Mouse (Mus musculus): ENCODE measurements around the gene Myo1c. TPM values are rescaled to one million over a fixed set of nuclear protein-coding genes. Genes with fewer than 3 reads are reported as not detected.

Gene Myo1c
- total RNA-seq, 2 experiments from 2014 or later: 56.3 to 65.1 TPM

GRCm38 (mm10) chr11:75649155-75649561, 1.1 kb upstream of the Myo1c start:
- DNase-seq: no peak

GRCm38 (mm10) chr11:75650958-75651425, 688 bp downstream of the Myo1c start:
- DNase-seq: no peak

DNA sequence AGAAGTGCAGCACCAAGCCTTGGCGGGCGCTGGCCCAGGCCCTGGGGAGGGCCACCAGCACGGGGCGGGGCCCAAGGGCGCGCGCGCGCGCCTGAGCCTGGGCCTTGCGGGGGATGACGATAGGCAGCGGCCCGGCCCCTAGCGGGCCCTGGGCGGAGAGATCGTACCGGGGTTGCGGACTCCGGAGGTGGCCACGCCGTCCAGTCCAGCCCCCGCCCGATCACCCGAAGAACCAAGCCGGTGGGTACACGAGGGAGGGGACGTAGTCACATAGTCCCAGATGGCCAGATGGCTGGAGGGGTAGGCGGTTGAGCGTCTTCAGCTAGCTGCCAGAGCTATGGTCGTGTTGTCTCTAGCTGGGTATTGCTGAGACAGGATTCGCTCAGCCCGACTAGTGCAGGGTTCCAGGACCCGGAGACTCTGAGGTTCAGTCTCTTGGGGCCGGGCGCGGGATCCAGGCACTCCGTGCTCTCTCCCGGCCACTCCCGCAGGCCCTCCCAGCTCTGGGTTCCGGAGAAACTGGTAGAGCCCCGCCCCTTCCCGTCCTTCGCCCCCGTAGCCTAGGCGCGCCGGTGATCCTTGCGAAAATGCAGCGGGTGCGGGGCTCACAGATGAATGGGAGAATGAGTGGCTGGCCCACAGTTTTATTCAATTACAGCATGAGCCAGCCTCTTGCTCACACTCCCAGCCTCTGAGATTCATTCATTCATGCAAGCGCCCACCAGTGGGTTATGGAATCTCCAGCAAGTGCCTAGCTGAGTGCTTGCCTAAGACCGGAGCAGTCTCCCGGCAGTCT, 1.3 kb downstream of the Myo1c start:
- peak; percentile 81 for DNase-seq

- no peak for DNase-seq
Measured at GRCm38 (mm10) chr11:75652222-75652941, 2.1 kb downstream of the Myo1c start.

DNA sequence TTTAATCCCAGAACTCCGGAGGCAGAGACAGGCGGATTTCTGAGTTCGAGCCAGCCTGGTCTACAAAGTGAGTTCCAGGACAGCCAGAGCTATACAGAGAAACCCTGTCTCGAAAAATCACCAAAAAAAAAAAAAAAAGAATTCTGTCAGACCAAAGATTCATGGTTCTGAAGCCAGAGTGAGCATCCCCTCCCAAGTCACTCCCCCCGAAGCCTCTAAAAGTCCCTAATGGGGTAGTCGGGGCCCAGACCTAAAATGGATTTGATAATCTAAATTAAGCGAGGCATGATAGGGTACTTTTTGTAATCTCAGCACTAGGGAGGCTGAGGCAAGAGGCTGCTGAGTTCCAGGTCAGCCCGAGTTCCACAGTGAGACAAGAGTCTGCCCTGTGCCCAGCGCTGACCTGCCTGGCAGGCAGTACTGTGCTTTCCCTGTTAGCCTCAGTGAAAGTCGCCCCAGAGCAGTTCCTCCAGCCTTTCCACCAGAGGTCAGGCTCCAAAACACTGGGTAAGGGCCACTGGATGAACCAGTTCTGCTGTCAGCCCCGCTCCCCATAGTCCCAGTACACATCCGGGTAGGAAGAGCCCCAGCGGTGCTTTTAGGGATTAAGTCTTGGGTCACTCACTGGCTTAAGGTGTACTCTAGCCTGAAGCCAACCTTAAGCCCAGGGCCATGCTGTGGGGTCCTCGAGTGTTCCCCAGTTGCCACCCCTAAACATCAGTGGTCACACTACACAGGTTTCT, 2.8 kb downstream of the Myo1c start:
- no peak for DNase-seq

DNA sequence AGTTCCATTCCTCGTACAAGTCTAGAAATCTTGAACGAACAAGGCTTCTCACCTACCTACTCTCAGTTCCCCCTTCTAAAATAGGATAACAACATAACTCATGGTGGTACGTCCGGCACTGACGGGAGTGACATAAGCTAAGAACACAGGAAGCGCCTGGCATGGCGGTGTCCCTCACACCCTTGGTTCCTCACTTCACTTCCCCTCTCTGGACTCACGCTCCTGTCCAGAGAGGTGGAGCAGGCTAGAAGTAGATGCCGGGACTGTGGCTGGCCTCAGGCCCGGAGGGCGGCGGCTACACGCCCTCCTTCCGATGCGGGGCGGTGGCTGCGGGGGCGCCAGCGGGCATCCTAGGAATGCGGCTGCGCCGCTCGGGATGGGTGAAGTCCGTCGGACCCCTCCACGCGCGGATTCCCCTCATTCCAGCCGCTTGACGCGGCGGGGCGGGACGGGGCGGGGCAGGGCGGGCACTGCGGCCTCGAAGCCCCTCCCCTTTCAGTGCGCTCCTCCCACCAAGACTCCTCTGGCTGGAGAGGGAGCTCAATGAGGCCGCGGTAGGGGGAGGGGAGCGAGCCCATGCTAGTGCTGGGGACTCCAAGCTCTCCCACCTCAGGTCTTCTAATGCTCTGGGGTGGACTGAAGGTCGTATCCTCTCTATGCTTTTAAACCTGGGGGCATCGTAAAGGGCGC, 3.6 kb downstream of the Myo1c start:
- DNase-seq: peak; percentile 77

GRCm38 (mm10) chr11:75654471-75655390, 4.4 kb downstream of the Myo1c start:
- DNase-seq: peak; percentile 41

DNA sequence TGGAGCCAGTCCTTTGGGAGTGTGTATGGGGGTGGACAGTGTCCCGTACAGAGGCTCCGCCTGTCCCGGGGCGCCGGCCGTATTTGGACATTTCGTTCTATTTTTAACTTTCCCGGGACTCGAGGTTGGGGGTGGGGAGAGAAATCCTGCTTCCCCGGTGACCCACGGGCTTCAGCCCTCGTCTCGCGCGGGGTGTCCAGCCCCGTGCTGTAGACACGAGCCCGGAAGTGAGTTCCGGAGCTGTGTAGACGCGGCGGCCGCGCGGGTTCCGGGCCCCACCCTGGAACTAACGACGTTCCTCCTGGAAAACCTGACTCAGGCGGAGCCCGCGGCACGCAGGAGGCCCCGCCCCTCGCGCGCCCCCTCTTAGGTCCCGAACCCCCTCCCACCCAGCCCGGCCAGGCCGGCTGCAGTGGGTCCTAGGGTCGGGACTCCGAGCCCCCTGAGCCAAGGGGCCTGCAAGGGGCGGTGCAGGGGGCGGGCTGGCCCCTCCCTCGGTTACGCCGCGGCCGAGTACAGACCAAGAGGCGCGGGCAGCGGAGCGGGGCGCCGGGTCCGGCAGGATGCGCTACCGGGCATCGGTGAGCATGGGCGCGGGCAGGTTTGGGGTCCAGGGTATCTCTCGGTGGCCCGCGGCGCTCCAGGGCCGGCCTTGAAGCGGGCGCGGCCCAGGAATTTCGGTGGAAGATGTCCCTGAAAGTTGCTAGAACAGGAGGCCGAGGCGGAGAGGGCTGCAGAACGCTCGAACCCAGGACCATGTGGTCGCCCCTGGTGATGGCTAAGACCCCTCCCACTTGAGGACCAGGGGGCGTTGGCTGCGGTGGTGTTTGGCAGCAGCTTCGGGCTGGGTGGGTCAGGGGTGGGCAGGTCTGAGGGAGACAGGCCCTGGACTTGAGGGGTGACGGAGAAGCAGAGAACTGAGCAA, 5.6 kb downstream of the Myo1c start:
- DNase-seq: peak; percentile 78

GRCm38 (mm10) chr11:75656621-75657590, 6.6 kb downstream of the Myo1c start:
- no peak for DNase-seq

GRCm38 (mm10) chr11:75657841-75658240, 7.5 kb downstream of the Myo1c start:
- DNase-seq: no peak

DNA sequence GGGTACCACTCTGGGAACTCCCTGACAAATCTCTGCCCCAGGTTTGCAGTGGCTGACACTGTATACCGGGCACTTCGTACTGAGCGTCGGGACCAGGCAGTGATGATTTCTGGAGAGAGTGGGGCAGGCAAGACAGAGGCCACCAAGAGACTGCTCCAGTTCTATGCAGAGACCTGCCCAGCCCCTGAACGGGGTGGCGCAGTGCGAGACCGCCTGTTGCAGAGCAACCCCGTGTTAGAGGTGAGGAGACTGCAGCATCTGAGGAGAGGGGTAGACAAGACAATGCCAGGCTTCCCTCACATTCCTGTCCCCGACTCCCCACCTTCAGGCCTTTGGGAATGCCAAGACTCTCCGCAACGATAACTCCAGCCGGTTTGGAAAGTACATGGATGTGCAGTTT, 8.0 kb downstream of the Myo1c start:
- no peak for DNase-seq

GRCm38 (mm10) chr11:75658996-75659750, 8.9 kb downstream of the Myo1c start:
- DNase-seq: no peak

GRCm38 (mm10) chr11:75660081-75660590, 9.8 kb downstream of the Myo1c start:
- DNase-seq: no peak

GRCm38 (mm10) chr11:75660941-75661800, 10.9 kb downstream of the Myo1c start:
- no peak for DNase-seq

DNA sequence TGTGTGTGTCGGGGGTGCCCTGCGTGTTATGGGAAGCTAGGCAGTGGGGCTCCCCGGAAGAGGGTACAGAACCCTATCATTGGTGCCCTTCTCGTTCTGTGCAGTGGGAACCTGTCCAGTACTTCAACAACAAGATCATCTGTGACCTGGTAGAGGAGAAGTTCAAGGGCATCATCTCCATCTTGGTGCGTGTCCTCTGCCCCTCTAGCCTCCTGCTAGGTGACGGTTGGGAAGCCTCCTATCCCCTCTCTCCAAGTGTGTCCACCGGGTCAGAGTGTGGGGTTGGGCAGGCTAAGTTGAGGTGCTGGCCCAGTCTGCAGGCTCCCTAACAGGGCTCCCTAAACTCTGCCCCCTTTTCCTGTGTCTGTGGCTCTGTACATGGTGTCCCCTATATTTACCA, 11.8 kb downstream of the Myo1c start:
- DNase-seq: no peak

DNA sequence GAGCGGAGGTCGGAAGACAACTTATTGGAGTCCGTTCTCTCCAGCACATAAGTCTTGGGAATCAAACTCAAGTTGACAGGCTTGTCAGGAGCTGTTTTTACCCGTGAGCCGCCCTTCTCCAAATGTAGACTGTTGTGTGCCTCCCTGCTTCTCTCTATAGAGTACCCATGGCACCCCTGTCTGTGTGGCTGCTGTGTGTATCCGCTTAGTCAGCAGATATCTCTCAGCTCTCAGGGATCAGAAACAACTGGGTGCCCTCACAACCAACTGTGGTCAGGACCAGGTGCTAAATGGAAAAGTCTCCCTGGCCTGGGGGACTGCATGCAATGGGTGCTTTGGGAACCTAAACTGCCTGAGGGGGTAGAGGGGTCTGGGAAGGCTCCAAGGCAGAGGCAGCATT, 16.0 kb downstream of the Myo1c start:
- DNase-seq: no peak

DNA sequence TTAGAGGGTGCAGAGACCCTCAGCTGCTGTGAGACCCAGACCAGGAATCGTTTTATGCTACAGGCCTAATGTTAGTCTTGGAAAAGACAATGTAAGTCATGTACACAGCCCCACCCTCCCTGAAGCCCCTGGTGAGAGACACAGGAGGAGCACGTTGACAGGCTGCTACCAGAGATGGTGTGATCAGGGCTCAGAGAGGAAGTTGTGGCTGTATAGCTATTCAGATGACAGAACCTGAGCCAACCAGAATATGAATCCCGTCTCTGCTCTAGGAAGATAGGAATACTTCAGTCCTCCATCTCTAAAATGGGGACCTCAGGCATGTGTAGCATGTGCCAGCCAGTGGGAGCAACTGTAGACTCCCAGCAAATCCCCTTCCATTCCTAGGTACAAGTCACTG, 18.3 kb downstream of the Myo1c start:
- no peak for DNase-seq

Data from gastrocnemius, postnatal 10 days (tissue).